Mouse (Mus musculus): ENCODE results near the gene 4930595D18Rik. TPM values are rescaled to one million over a fixed set of nuclear protein-coding genes. Genes with fewer than 3 reads are reported as not detected.

The 4930595D18Rik gene
- total and polyA plus RNA-seq, 3 experiments: 0.35 TPM; not detected in 2

GRCm38 (mm10) chr12:111182378-111182777, 1.9 kb downstream of the 4930595D18Rik start:
- peaks cover 21% of the 10 kb centered on the region for H3K79me2 ChIP-seq (ENCODE audit: control insufficient read depth, insufficient read depth, low read length, poor library complexity)
- no peak for DNase-seq (ENCODE audit: low read depth, low spot score)
- peaks cover 0 to 2% of the 10 kb centered on the region in 2 experiments; a peak in 1 of 4 replicates for H3K36me3 ChIP-seq (ENCODE audit: control insufficient read depth in 1 of 2, insufficient read depth in 2 of 2, low read length in 2 of 2)
- H3K4me3 ChIP-seq (ENCODE audit: control insufficient read depth in 1 of 2, insufficient read depth in 1 of 2, low read depth in 2 of 2, low read length in 2 of 2): no peak overlapping the region
- TF ChIP-seq ZNF384 (IDR thresholded peaks at IDR 0.05; ENCODE audit: low read depth, low read length) (no peak), E2F4 (IDR thresholded peaks at IDR 0.05; ENCODE audit: borderline replicate concordance, low read depth, low read length) (no peak), MXI1 (IDR thresholded peaks at IDR 0.05; ENCODE audit: low read depth, low read length) (no peak), RCOR1 (IDR thresholded peaks at IDR 0.05; ENCODE audit: low read depth, low read length) (no peak)
- no peaks in the 10 kb centered on the region for H3K9me3 ChIP-seq (replicated peaks; ENCODE audit: insufficient read depth, low read length)
- H3K4me1 ChIP-seq (ENCODE audit: control insufficient read depth in 1 of 2, insufficient read depth in 2 of 2, low read length in 2 of 2): no peaks in the 10 kb centered on the region
- no peaks in the 10 kb centered on the region for H3K27me3 ChIP-seq (ENCODE audit: control insufficient read depth in 1 of 2, insufficient read depth in 2 of 2, low read length in 2 of 2)
- no peak overlapping the region for H3K27ac ChIP-seq (ENCODE audit: control insufficient read depth, low read depth, low read length)
- H3K9ac ChIP-seq (ENCODE audit: control insufficient read depth, low read depth, low read length, poor library complexity, severe bottlenecking): no peak overlapping the region

GRCm38 (mm10) chr12:111181848-111182247, 2.4 kb downstream of the 4930595D18Rik start:
- no peak for DNase-seq (ENCODE audit: low read depth, low spot score)
- Histone ChIP-seq H3K27ac (ENCODE audit: control insufficient read depth, low read depth, low read length) (no peak overlapping the region), H3K27me3 (ENCODE audit: control insufficient read depth in 1 of 2, insufficient read depth in 2 of 2, low read length in 2 of 2) (no peaks in the 10 kb centered on the region), H3K9me3 (replicated peaks; ENCODE audit: insufficient read depth, low read length) (no peaks in the 10 kb centered on the region), H3K9ac (ENCODE audit: control insufficient read depth, low read depth, low read length, poor library complexity, severe bottlenecking) (no peak overlapping the region), H3K4me1 (ENCODE audit: control insufficient read depth in 1 of 2, insufficient read depth in 2 of 2, low read length in 2 of 2) (no peaks in the 10 kb centered on the region), H3K36me3 (ENCODE audit: control insufficient read depth in 1 of 2, insufficient read depth in 2 of 2, low read length in 2 of 2) (peaks cover 0 to 2% of the 10 kb centered on the region in 2 experiments; a peak in 1 of 4 replicates), H3K4me3 (ENCODE audit: control insufficient read depth in 1 of 2, insufficient read depth in 1 of 2, low read depth in 2 of 2, low read length in 2 of 2) (no peak overlapping the region), H3K79me2 (ENCODE audit: control insufficient read depth, insufficient read depth, low read length, poor library complexity) (peaks cover 21% of the 10 kb centered on the region)
- TF ChIP-seq CHD1 (IDR thresholded peaks at IDR 0.05; ENCODE audit: low read depth, low read length) (no peak), CHD2 (IDR thresholded peaks at IDR 0.05; ENCODE audit: low read length) (no peak), JUND (IDR thresholded peaks at IDR 0.05; ENCODE audit: low read depth, low read length) (no peak), ZKSCAN1 (IDR thresholded peaks at IDR 0.05; ENCODE audit: low read depth, low read length) (no peak), USF1 (IDR thresholded peaks at IDR 0.05; ENCODE audit: low read depth, low read length) (no peak), POLR2A (IDR thresholded peaks at IDR 0.05; ENCODE audit: control insufficient read depth in 1 of 2, insufficient read depth in 1 of 2, low read depth in 1 of 2, low read length in 2 of 2, poor library complexity in 1 of 2) (no peak), NELFE (IDR thresholded peaks at IDR 0.05; ENCODE audit: low read depth, low read length) (no peak), CTCF (IDR thresholded peaks at IDR 0.05 in 2 of 3, conservative IDR thresholded peaks at IDR 0.05 in 1 of 3; ENCODE audit: control insufficient read depth in 1 of 3, insufficient read depth in 1 of 3, low read depth in 2 of 3, low read length in 3 of 3, poor library complexity in 1 of 3, severe bottlenecking in 1 of 3) (no peak), GATA1 (IDR thresholded peaks at IDR 0.05; ENCODE audit: low read depth, low read length) (no peak), USF2 (IDR thresholded peaks at IDR 0.05; ENCODE audit: borderline replicate concordance in 1 of 2, insufficient read depth in 1 of 2, low read depth in 1 of 2, low read length in 2 of 2) (no peak), HCFC1 (IDR thresholded peaks at IDR 0.05; ENCODE audit: low read depth, low read length) (no peak), MAFK (IDR thresholded peaks at IDR 0.05; ENCODE audit: borderline replicate concordance, low read depth, low read length) (no peak), SIN3A (IDR thresholded peaks at IDR 0.05; ENCODE audit: low read length) (no peak), MYB (IDR thresholded peaks at IDR 0.05; ENCODE audit: low read depth, low read length) (no peak), ZC3H11A (IDR thresholded peaks at IDR 0.05; ENCODE audit: low read depth, low read length) (no peak), MEF2A (IDR thresholded peaks at IDR 0.05; ENCODE audit: extremely low read depth, insufficient replicate concordance, low read depth, low read length, poor library complexity, severe bottlenecking) (no peak), MXI1 (IDR thresholded peaks at IDR 0.05; ENCODE audit: low read depth, low read length) (no peak)

All from MEL (cell line).